Mouse (Mus musculus): ENCODE results near the gene Kcp.

GRCm38 (mm10) chr6:29485951-29486350 is 21.8 kb downstream of the Kcp start:
- no peak for TF ChIP-seq POLR2A (IDR thresholded peaks at IDR 0.05; ENCODE audit: low read depth, low read length)
- no peak for TF ChIP-seq CTCF (conservative IDR thresholded peaks at IDR 0.05; ENCODE audit: insufficient read depth, insufficient read length, low read depth, low read length)

All from kidney, adult 2 months (tissue).